Mouse (Mus musculus) cerebellum, postnatal 10 days (tissue): ENCODE results near the gene Gipc2.
A peak's percentile ranks its signal among the peaks of the same experiment; 100 is the strongest.
"Not testable (repeated sequence)": the region's sequence is repeated elsewhere in the genome, so short reads cannot be mapped to it uniquely, and the experiment has no call there.

Experiments
- DNase-seq, 2 experiments: peaks; one replicate each; pipeline ENCODE4 v3.0.0; 2021; ENCODE audit warnings: mixed read lengths in 2 of 2

Gene Gipc2

GRCm38 (mm10) chr3:152152483-152152804, 13.6 kb downstream of the Gipc2 start:
- DNase-seq, result no peak

- no peak for DNase-seq
These were observed 14.1 kb downstream of the Gipc2 start for GRCm38 (mm10) chr3:152151725-152152482.

GRCm38 (mm10) chr3:152149863-152150262, 16.2 kb downstream of the Gipc2 start:
- DNase-seq, result no peak

DNA sequence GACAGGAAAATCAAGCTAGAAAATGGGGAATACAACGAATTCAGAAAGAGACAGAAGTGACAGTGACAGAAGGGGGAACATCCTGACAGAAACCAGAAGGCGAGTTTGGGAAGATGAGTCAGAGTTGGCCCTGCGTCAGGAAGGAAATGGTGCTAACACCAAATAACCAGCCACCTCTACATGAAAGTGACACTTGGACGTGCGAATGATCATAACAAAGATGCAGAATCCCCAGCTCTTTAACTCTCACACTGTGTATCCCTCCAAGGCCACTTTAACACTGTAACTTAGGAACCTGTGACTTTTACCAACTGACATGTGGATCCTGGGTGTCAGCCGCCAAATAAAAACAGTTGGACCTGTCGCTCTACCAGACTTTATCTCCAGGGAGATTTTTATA, 16.6 kb downstream of the Gipc2 start:
- DNase-seq, result no peak

- peak; percentile 26 to 43 for DNase-seq
These were observed 18.8 kb downstream of the Gipc2 start for GRCm38 (mm10) chr3:152147085-152147831.

DNA sequence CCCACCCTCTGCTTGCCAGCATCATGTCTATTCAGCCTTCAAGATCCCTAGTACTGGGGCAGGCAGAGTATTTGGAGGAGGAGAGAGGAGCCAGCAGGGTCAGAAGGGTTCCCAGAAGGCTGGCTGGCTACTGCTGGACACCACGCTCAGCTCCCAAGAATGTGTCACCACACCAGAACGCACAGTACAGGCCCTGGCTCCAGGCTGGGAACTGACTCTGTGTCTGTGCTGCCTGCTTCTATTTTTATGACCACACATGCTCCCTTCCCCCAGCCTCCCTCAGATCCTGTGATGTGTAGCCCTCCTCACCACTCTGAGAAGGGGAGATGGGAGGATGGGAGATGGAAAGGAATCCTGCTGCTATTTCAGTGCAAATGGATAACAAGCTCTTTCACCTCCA, 20.8 kb downstream of the Gipc2 start:
- peak; percentile 30 to 44 for DNase-seq

GRCm38 (mm10) chr3:152142989-152143695, 22.9 kb downstream of the Gipc2 start:
- DNase-seq, result no peak

DNA sequence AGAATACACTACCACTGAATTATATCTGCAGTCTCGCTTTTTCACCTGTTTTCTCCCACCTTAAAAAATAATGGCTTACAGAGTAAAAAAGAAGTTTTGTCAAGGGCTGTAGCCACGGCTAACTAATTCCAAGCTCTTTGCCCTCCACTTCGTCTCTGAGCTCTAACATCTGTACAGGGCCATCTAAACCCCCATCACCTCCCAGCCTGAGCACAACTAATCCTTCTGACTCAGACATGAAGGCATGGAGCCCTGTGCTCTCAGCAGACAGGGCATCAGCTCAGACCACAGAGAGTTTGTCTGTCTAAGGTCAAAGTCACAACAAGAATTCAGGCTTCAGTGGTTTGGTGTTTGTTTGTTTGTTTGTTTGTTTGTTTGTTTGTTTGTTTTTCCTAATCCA, 23.9 kb downstream of the Gipc2 start:
- DNase-seq, result no peak

- DNase-seq, result not testable (repeated sequence)
These were observed 26.7 kb downstream of the Gipc2 start for GRCm38 (mm10) chr3:152139308-152139707.

DNA sequence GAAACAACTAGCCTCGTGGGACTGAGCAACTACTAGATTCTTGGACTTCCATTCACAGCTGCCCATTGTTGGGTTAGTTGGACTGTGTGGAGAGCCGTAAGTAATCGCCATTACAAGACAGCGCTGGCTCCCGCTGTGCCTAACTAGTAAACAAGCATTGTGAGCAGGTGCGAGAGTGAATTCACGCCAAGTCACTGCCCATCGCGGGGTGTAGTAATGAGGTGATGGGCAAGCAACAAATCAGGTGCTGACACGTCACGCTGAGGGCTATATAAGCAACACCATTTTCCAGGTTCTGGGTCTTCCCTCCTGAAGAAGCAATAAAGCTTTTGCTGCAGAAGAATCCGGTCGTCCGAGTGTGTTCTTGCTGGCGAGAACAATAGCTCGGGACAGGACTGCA, 29.9 kb downstream of the Gipc2 start:
- not testable (repeated sequence) for DNase-seq

DNA sequence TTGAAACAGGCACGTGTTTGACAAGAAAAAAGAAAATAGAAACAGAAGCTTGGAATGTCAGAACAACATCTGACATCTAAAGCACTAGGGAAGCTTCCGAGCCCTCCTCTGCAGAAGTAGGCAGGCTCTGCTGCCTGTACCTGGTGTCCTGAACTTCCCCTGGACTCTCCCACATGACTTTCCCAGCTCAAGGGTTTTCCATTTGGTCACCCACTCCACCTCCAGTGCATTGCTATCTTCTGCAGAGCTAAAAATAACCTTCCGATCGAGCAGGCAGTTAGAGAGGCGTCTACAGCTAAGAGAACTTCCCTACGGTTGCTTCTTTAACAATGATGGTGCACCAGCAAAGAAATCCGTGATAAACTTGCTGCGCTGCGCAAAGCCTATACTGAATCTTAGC, 32.4 kb downstream of the Gipc2 start:
- no peak for DNase-seq

DNA sequence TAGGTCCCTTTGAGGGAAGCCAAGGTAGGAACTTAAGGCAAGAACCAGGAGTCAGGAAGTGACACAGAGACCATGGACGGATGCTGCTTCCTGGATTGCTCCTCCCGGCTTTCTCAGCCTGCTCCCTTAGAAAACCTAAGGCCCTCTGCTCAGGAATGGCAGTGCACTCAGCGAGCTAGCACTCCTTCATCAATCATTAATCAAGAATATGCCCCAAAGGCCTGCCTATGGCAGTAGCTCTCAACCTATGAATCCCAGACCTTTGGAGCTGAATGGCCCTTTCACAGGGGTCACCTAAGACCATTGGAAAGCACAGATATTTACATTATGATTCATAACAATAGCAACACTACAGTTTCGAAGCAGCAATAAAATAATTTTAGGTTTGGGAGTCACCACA, 35.1 kb downstream of the Gipc2 start:
- no peak for DNase-seq

DNA sequence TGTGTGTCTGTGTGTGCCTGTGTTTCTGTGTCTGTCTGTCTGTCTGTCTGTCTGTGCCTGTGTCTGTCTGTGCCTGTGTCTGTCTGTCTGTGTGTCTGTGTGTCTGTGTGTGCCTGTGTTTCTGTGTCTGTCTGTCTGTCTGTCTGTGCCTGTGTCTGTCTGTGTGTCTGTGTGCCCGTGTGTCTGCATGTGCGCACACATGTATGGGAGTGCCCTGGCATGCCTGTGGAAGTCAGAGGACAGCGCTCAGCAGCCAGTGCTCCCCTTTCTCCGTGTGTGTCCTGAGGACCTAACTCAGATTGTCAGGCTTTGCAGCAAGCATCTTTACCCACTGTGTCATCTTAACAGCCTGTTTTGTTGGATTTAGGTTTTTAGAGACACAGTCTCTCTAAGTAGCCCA, 36.6 kb downstream of the Gipc2 start:
- not testable (repeated sequence) for DNase-seq

DNA sequence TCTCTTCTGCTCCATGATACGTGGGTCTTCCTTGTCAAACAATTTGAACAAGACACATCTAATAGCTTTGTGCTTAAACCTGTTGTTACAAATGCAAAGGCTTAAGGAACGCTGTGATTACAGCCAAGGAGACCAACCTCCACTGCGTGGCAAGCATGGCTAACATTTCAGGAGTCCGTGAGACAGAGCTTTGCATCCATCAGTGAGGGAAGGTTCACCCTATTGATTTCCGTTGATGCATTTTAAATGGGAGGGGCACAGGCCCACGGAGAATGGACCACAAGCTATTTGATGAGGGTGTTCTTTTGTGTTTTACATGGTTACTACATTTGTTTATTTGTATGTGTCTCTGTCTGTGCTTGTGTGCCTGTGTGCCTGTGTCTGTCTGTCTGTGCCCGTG, 37.4 kb downstream of the Gipc2 start:
- DNase-seq, result no peak

- no peak for DNase-seq
These were observed 38.9 kb downstream of the Gipc2 start for GRCm38 (mm10) chr3:152127144-152127543.

- no peak for DNase-seq
These were observed 43.3 kb downstream of the Gipc2 start for GRCm38 (mm10) chr3:152122720-152123119.

DNA sequence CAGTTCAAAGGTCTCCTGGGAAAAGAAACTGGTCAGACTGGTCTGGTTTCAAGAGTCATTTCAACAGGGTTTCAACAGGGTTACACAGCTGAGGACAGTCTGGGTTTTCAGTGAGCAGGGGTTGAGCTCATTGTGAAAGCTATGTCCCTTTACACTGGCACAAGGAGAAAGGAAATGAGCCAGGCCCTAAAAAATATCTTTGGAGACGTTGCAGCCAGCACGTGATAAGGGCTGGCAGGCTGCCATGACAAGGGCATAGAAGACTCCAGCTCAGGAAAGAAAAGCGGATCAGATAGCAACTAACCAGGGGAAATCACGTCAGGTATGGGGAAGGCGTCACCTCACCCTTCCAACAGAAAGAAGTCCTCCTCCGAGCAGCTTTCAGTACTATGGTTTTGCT, 43.9 kb downstream of the Gipc2 start:
- peak; percentile 47 to 51 for DNase-seq

- DNase-seq, result no peak
These were observed 44.6 kb downstream of the Gipc2 start for GRCm38 (mm10) chr3:152121169-152122009.

- no peak for DNase-seq
These were observed 46.0 kb downstream of the Gipc2 start for GRCm38 (mm10) chr3:152119987-152120386.

GRCm38 (mm10) chr3:152117941-152118340, 48.1 kb downstream of the Gipc2 start:
- no peak for DNase-seq

DNA sequence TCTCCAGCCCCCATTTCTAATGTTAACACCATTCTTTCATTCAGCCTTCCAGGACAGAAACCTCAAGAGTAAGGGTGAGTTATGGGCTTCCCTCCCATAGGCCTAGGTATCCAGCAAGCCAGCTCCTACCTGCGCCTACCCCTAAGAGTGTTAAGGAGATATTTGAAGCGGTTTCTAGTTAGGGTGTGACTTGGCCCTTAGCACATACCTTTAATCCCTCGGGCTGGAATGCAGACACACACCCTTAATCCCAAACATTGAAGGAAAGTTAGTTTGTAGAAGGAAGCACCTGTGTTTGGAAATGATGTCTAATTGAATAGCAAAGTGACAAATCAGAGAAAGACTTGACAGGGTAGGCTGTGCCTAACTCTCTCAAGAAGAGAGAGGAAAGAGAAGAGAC, 49.9 kb downstream of the Gipc2 start:
- no peak for DNase-seq

DNA sequence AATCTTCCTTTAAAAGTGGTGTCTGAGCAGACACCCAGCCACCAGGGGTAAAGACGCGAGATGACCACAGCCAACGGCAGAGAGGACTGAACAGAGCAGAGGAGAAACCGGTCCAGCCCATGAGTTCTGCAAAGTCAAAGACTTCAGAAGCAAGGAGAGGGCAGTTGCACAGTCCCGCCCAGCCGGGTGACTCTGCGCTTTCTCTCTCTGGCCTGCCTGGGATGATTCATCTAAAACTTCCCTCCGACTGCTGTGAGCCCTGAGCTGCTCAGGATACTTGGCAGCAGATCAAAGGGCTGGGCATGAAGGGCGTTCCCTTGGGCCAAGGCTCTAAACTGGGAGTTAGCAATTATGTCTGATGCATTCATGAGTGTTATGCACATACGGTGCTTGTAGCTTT, 51.2 kb downstream of the Gipc2 start:
- peak; percentile 56 to 57 for DNase-seq

GRCm38 (mm10) chr3:152114222-152114621, 51.8 kb downstream of the Gipc2 start:
- DNase-seq, result no peak
